Mouse (Mus musculus) thymus, adult 2 months (tissue): ENCODE measurements at regions not wholly inside any gene's neighbourhood (a gene's known extent, or its start where the extent isn't known, plus 50 kb on each side); places are given as distances from the start of the nearest gene placed in this dataset.

Experiments
- CTCF ChIP-seq: fragments of 200-500 bp; IDR thresholded peaks from 2 replicates; pipeline ENCODE4 v1.5.1; 2012; ENCODE audit warnings: mild to moderate bottlenecking, control low read depth, low read length, moderate library complexity, borderline replicate concordance; ENCODE audit not compliant: control insufficient read depth, poor library complexity, insufficient read depth; ENCODE audit errors: extremely low read depth
- POLR2A ChIP-seq: fragments of 200-500 bp; IDR thresholded peaks from 2 replicates; pipeline ENCODE4 v1.6.1; 2012; ENCODE audit warnings: mild to moderate bottlenecking, low read length, control low read depth, moderate library complexity; ENCODE audit not compliant: control insufficient read depth, poor library complexity, insufficient read depth; ENCODE audit errors: extremely low read depth

DNA sequence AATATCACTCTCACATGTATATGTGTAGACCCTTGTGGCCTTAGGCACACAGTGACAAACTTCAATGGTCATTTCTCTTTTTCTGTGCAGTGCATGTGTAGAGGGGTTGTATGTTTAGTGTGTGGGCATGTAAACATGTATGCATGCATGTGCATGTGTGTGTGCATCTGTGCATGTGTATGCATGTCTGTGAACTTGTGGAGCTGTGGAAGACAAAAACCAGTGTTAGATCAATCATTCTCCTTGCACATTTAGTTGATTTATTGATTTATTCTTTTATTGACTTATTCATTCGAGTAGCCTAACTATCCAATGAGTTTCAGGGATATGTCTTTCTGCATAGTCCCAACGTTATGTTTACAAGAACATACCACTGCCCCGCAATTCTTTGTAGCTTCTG, 298.5 kb downstream of the Cmpk2 start:
- TF ChIP-seq CTCF: no peak
- no peak for TF ChIP-seq POLR2A
